Mouse (Mus musculus) heart, postnatal 0 days (tissue): ENCODE measurements around the gene Rnasek. TPM values are rescaled to one million over a fixed set of nuclear protein-coding genes. Genes with fewer than 3 reads are reported as not detected.

Experiments used
- ATAC-seq: fragments of 200-750 bp; cut with Nextera tagmentation; 2 replicates; pipeline ENCODE4 v1.8.0; 2017; ENCODE audit warnings: low read depth, moderate number of reproducible peaks, moderate library complexity; ENCODE audit not compliant: insufficient read depth
- DNase-seq: peaks from one replicate; pipeline ENCODE4 v3.0.0-alpha.2; 2016; ENCODE audit warnings: low spot score
- H3K27ac ChIP-seq: fragments of 300-500 bp; sonication (generic); 2 replicates; pipeline ENCODE4 v1.5.1; 2014; ENCODE audit warnings: low read depth, mild to moderate bottlenecking
- H3K27me3 ChIP-seq: fragments of 300-500 bp; sonication (generic); 2 replicates; pipeline ENCODE4 v1.6.1; 2014; ENCODE audit warnings: low read length, mixed read lengths; ENCODE audit not compliant: control insufficient read depth, insufficient read depth
- H3K36me3 ChIP-seq: fragments of 300-500 bp; sonication (generic); replicated peaks from 2 replicates; pipeline ENCODE4 v1.6.1; 2014; ENCODE audit warnings: low read length, mixed read lengths; ENCODE audit not compliant: control insufficient read depth, insufficient read depth
- H3K4me1 ChIP-seq: fragments of 300-500 bp; sonication (generic); 2 replicates; pipeline ENCODE4 v1.6.1; 2014; ENCODE audit warnings: antibody characterized with exemption; ENCODE audit not compliant: control insufficient read depth, insufficient read depth
- H3K4me2 ChIP-seq: fragments of 300-500 bp; sonication (generic); 2 replicates; pipeline ENCODE4 v1.6.1; 2014; ENCODE audit warnings: low read depth, mild to moderate bottlenecking, low read length, moderate library complexity
- H3K4me3 ChIP-seq: fragments of 300-500 bp; sonication (generic); 2 replicates; pipeline ENCODE4 v1.5.1; 2014; ENCODE audit warnings: low read depth, low read length
- H3K9ac ChIP-seq: fragments of 300-500 bp; sonication (generic); replicated peaks from 2 replicates; pipeline ENCODE4 v1.6.1; 2014; ENCODE audit warnings: low read depth, low read length, mixed read lengths
- H3K9me3 ChIP-seq: fragments of 300-500 bp; sonication (generic); replicated peaks from 2 replicates; pipeline ENCODE4 v1.6.1; 2016; ENCODE audit warnings: low read length; ENCODE audit not compliant: control insufficient read depth
- CTCF ChIP-seq: IDR thresholded peaks from 2 replicates; pipeline ENCODE4 v1.5.1; 2016; ENCODE audit warnings: antibody characterized with exemption, control low read depth, low read depth
- EP300 ChIP-seq: IDR thresholded peaks from 2 replicates; pipeline ENCODE4 v1.6.1; 2016; ENCODE audit warnings: antibody characterized with exemption, low read depth
- WGBS: fragments of 180-500 bp; shearing (Covaris S2); extraction: QIAGEN DNeasy Blood & Tissue Kit; methylation state at CpG from one replicate; pipeline ENCODE4 v1.1.7; 2014; 5-methylcytosine and 5-hydroxymethylcytosine counted together
- polyA plus RNA-seq: library from polyadenylated mRNA; unstranded; fragments of >200 nt; fragmentation: Nextera tagmentation; extraction: Ambion mirVana; gene quantifications from 2 replicates; pipeline ENCODE4 v1.2.1, GENCODE M21; 2015
- total RNA-seq: library from RNA; depleted of rRNA; stranded (reverse); fragments of >200 nt; gene quantifications from 2 replicates; pipeline ENCODE4 v1.2.3, GENCODE M21; 2014; ENCODE audit warnings: low replicate concordance

Rnasek gene
- total and polyA plus RNA-seq, 2 experiments from 2014 or later, result 13.1 to 311 TPM

- Histone ChIP-seq H3K27me3 (peaks cover 52% of the 10 kb centered on the region), H3K9me3 (no peaks in the 10 kb centered on the region), H3K4me2 (no peak overlapping the region), H3K36me3 (no peaks in the 10 kb centered on the region), H3K9ac (no peak overlapping the region), H3K27ac (no peak overlapping the region), H3K4me3 (no peak overlapping the region), H3K4me1 (0 out of 2 replicates have a peak, but pooled peaks cover 7% of the 10 kb centered on the region)
- TF ChIP-seq CTCF (no peak), EP300 (no peak)
- no peak for ATAC-seq
- 61% methylated on average over 6 of the region's 6 CpGs for WGBS
- no peak for DNase-seq
These were observed 27.7 kb downstream of the Rnasek start for GRCm38 (mm10) chr11:70211972-70212371.

- ATAC-seq, result no peak
These were observed 29.0 kb downstream of the Rnasek start for GRCm38 (mm10) chr11:70210681-70211080.

GRCm38 (mm10) chr11:70208778-70209388 lies 30.8 kb downstream of the Rnasek start:
- Histone ChIP-seq H3K36me3 (no peaks in the 10 kb centered on the region), H3K9me3 (no peaks in the 10 kb centered on the region), H3K9ac (no peak overlapping the region), H3K4me3 (no peak overlapping the region), H3K4me2 (no peak overlapping the region), H3K4me1 (0 out of 2 replicates have a peak, but pooled peaks cover 4% of the 10 kb centered on the region), H3K27me3 (peaks cover 24% of the 10 kb centered on the region), H3K27ac (no peak overlapping the region)
- TF ChIP-seq EP300 (no peak), CTCF (no peak)
- WGBS, result 54% methylated on average over 5 of the region's 5 CpGs
- ATAC-seq (no peak), DNase-seq (no peak)

More at GRCm38 (mm10) chr11:70210681-70211080, 29.0 kb downstream of the Rnasek start:
- WGBS, result 84% methylated on average over 2 of the region's 2 CpGs
- DNase-seq, result no peak
- Histone ChIP-seq H3K27ac (no peak overlapping the region), H3K9ac (no peak overlapping the region), H3K4me1 (0 out of 2 replicates have a peak, but pooled peaks cover 7% of the 10 kb centered on the region), H3K4me2 (no peak overlapping the region), H3K27me3 (peaks cover 42% of the 10 kb centered on the region), H3K9me3 (no peaks in the 10 kb centered on the region), H3K36me3 (no peaks in the 10 kb centered on the region), H3K4me3 (no peak overlapping the region)
- no peak for TF ChIP-seq EP300
- TF ChIP-seq CTCF, result no peak

GRCm38 (mm10) chr11:70207283-70207682 lies 32.4 kb downstream of the Rnasek start:
- 0 out of 2 replicates have a peak, but pooled peaks have one; percentile 44 for ATAC-seq
- H3K9me3 ChIP-seq, result no peaks in the 10 kb centered on the region
- no peaks in the 10 kb centered on the region for H3K4me1 ChIP-seq
- no peak overlapping the region for H3K4me3 ChIP-seq
- H3K4me2 ChIP-seq, result no peak overlapping the region
- H3K27ac ChIP-seq, result no peak overlapping the region
- H3K27me3 ChIP-seq, result peaks cover 9% of the 10 kb centered on the region
- WGBS, result 53% methylated on average over 7 of the region's 7 CpGs
- TF ChIP-seq EP300, result no peak
- no peak for TF ChIP-seq CTCF
- DNase-seq, result no peak
- H3K9ac ChIP-seq, result no peak overlapping the region
- no peaks in the 10 kb centered on the region for H3K36me3 ChIP-seq

- DNase-seq (no peak), ATAC-seq (no peak)
- Histone ChIP-seq H3K36me3 (no peaks in the 10 kb centered on the region), H3K9me3 (no peaks in the 10 kb centered on the region), H3K27me3 (peaks cover 5% of the 10 kb centered on the region; the same call in 1 of the 2 replicates), H3K4me2 (no peak overlapping the region), H3K4me3 (no peak overlapping the region), H3K4me1 (no peaks in the 10 kb centered on the region), H3K9ac (no peak overlapping the region), H3K27ac (no peak overlapping the region)
- WGBS, result 60% methylated on average over 2 of the region's 2 CpGs
- TF ChIP-seq CTCF, result no peak
- TF ChIP-seq EP300, result no peak
These were observed 32.8 kb downstream of the Rnasek start for GRCm38 (mm10) chr11:70206801-70207200.

- Histone ChIP-seq H3K4me1 (no peaks in the 10 kb centered on the region), H3K9ac (no peak overlapping the region), H3K27me3 (peaks cover 8% of the 10 kb centered on the region; the same call in 1 of the 2 replicates), H3K4me2 (no peak overlapping the region), H3K4me3 (no peak overlapping the region), H3K27ac (no peak overlapping the region), H3K36me3 (no peaks in the 10 kb centered on the region), H3K9me3 (no peaks in the 10 kb centered on the region)
- 34% methylated on average over 5 of the region's 5 CpGs for WGBS
- peak; percentile 82 for TF ChIP-seq CTCF
- no peak for TF ChIP-seq EP300
- DNase-seq (peak; percentile 75), ATAC-seq (peak; percentile 49; the same call in 1 of the 2 replicates)
These were observed 38.0 kb downstream of the Rnasek start for GRCm38 (mm10) chr11:70201691-70202090.
